Comparison of ENCODE assay signal across 9 mouse cellular contexts in the genomic region with DNA sequence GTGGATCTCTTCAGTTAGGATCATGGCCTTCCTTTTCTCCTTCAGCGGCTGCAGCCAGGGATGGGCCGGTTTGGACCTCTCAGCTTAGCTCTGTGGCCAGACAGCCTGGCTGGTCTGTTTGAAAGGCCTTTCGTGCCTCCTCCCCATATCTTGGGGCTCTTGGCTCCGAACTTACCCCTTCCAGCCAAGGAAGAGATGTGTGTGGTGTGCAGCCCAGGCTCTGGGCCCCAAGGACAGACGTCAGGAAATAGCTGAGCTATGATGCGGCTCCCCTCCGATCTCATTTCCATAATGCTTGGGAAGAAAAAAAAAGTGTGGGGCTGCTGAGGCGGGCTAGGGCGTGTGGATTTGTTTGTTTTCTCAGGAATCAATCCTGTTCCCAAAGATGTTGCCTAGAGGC.
A peak's percentile ranks its signal among the peaks of the same experiment; 100 is the strongest.
DNase-seq lines count a peak whose midpoint lies in the region; ATAC-seq and TF ChIP-seq lines count a peak whose summit lies in the region.
"Had no signal": no experiment of that assay in that cellular context is flagged by ENCODE, and none has a peak within 500 bp of the region (broad histone marks: within the 10 kb centered on the region; RNA-seq: fewer than 3 reads in every experiment).

No protein-coding gene starts in this region.

- DNase-seq in midbrain, embryonic 11.5 days (ENCODE audit: low spot score, missing footprints) = no peak
- no peak for DNase-seq in midbrain, embryonic 14.5 days
- peak; percentile 90 for DNase-seq in gastrocnemius, adult 2 months
- DNase-seq in skeletal muscle tissue, adult 2 months (ENCODE audit: low read depth, low spot score) = peak; percentile 92
- DNase-seq in embryo, embryonic 10 days (ENCODE audit: low spot score) = no peak
- no peak for DNase-seq in spleen, postnatal 10 days (ENCODE audit: low spot score in 2 of 2)
- no peak for DNase-seq in liver, postnatal 0 days
- DNase-seq: liver, embryonic 13.5 days had no signal

- no peak overlapping the region for H3K4me3 ChIP-seq in midbrain, embryonic 11.5 days (ENCODE audit: low read depth, low read length)
- no peak overlapping the region for H3K4me3 ChIP-seq in midbrain, embryonic 14.5 days (replicated peaks; ENCODE audit: low read depth, low read length)
- peak overlapping the region; percentile 19; the same call in 1 of the 2 replicates for H3K4me3 ChIP-seq in gastrocnemius, adult 2 months
- no peak overlapping the region for H3K4me3 ChIP-seq in kidney, embryonic 14.5 days (ENCODE audit: low read length)
- H3K4me3 ChIP-seq in liver, postnatal 0 days (ENCODE audit: low read depth, low read length) = no peak overlapping the region
- H3K4me3 ChIP-seq: liver, embryonic 13.5 days had no signal

- H3K36me3 ChIP-seq in midbrain, embryonic 11.5 days (ENCODE audit: control insufficient read depth, insufficient read depth, low read length) = no peaks in the 10 kb centered on the region
- H3K36me3 ChIP-seq in midbrain, embryonic 14.5 days (ENCODE audit: control insufficient read depth, insufficient read depth, low read length) = no peaks in the 10 kb centered on the region
- no peaks in the 10 kb centered on the region for H3K36me3 ChIP-seq in kidney, embryonic 14.5 days (ENCODE audit: control insufficient read depth, insufficient read depth, low read length)
- H3K36me3 ChIP-seq in liver, postnatal 0 days (replicated peaks; ENCODE audit: insufficient read depth, low read length) = no peaks in the 10 kb centered on the region
- H3K36me3 ChIP-seq: liver, embryonic 13.5 days had no signal

- H3K9ac ChIP-seq in midbrain, embryonic 11.5 days (ENCODE audit: low read length) = no peak overlapping the region
- no peak overlapping the region for H3K9ac ChIP-seq in midbrain, embryonic 14.5 days (replicated peaks; ENCODE audit: low read length)
- 0 out of 2 replicates have a peak overlapping the region, but pooled peaks have one; percentile 9 for H3K9ac ChIP-seq in kidney, embryonic 14.5 days (ENCODE audit: low read depth, low read length)
- no peak overlapping the region for H3K9ac ChIP-seq in liver, postnatal 0 days (replicated peaks)
- H3K9ac ChIP-seq: liver, embryonic 13.5 days had no signal

- TF ChIP-seq EP300 in liver, postnatal 0 days (IDR thresholded peaks at IDR 0.05; ENCODE audit: low read depth) = no peak

- intact Hi-C loops in gastrocnemius, adult 2 months (cut with DNase I) = loop anchor here (2.0 to 5.0 kb wide), 3 partner anchors 42 to 87 kb away; no protein-coding TSS in a partner anchor

- H3K9me3 ChIP-seq in midbrain, embryonic 11.5 days (ENCODE audit: control insufficient read depth, low read length) = no peaks in the 10 kb centered on the region
- H3K9me3 ChIP-seq in midbrain, embryonic 14.5 days (ENCODE audit: control insufficient read depth, low read length) = no peaks in the 10 kb centered on the region
- H3K9me3 ChIP-seq in kidney, embryonic 14.5 days (ENCODE audit: control insufficient read depth, low read length) = no peaks in the 10 kb centered on the region
- no peaks in the 10 kb centered on the region for H3K9me3 ChIP-seq in liver, postnatal 0 days (ENCODE audit: low read length)
- H3K9me3 ChIP-seq: liver, embryonic 13.5 days had no signal

- no peak overlapping the region for H3K27ac ChIP-seq in midbrain, embryonic 11.5 days (ENCODE audit: low read depth, low read length)
- no peak overlapping the region for H3K27ac ChIP-seq in midbrain, embryonic 14.5 days (replicated peaks; ENCODE audit: low read depth, low read length)
- peak overlapping the region; percentile 93 for H3K27ac ChIP-seq in gastrocnemius, adult 2 months
- no peak overlapping the region for H3K27ac ChIP-seq in kidney, embryonic 14.5 days (ENCODE audit: low read depth, low read length)
- H3K27ac ChIP-seq in liver, postnatal 0 days (ENCODE audit: low read depth) = no peak overlapping the region
- H3K27ac ChIP-seq: liver, embryonic 13.5 days had no signal

- no peaks in the 10 kb centered on the region for H3K27me3 ChIP-seq in midbrain, embryonic 11.5 days (ENCODE audit: control insufficient read depth, insufficient read depth, low read length)
- 0 out of 2 replicates have a peak, but pooled peaks cover 3% of the 10 kb centered on the region for H3K27me3 ChIP-seq in midbrain, embryonic 14.5 days (ENCODE audit: control insufficient read depth, insufficient read depth, low read length)
- H3K27me3 ChIP-seq in kidney, embryonic 14.5 days (ENCODE audit: control insufficient read depth, insufficient read depth, low read length) = no peaks in the 10 kb centered on the region; the same call in 1 of the 2 replicates
- no peaks in the 10 kb centered on the region for H3K27me3 ChIP-seq in liver, postnatal 0 days (ENCODE audit: insufficient read depth, low read length)
- H3K27me3 ChIP-seq: liver, embryonic 13.5 days had no signal

- ATAC-seq in midbrain, embryonic 11.5 days (ENCODE audit: low FRiP score) = peak; percentile 22; the same call in 1 of the 2 replicates
- ATAC-seq in midbrain, embryonic 14.5 days (ENCODE audit: low FRiP score, low TSS enrichment) = no peak
- 0 out of 2 replicates have a peak, but pooled peaks have one; percentile 42 for ATAC-seq in kidney, embryonic 14.5 days (ENCODE audit: low FRiP score, low TSS enrichment)
- no peak for ATAC-seq in liver, postnatal 0 days

- no peak for TF ChIP-seq CTCF in gastrocnemius, adult 2 months (IDR thresholded peaks at IDR 0.05)
- no peak for TF ChIP-seq CTCF in liver, postnatal 0 days (IDR thresholded peaks at IDR 0.05; ENCODE audit: low read depth)

- peaks cover 2% of the 10 kb centered on the region; the same call in 1 of the 2 replicates for H3K4me1 ChIP-seq in midbrain, embryonic 11.5 days (ENCODE audit: control insufficient read depth, insufficient read depth, low read length)
- peaks cover 6% of the 10 kb centered on the region; the same call in 1 of the 2 replicates for H3K4me1 ChIP-seq in midbrain, embryonic 14.5 days (ENCODE audit: control insufficient read depth, insufficient read depth, low read length)
- no peaks in the 10 kb centered on the region; the same call in none of the 2 replicates for H3K4me1 ChIP-seq in kidney, embryonic 14.5 days (ENCODE audit: control insufficient read depth, insufficient read depth, low read length)
- H3K4me1 ChIP-seq in liver, postnatal 0 days (ENCODE audit: insufficient read depth) = no peaks in the 10 kb centered on the region
- H3K4me1 ChIP-seq: liver, embryonic 13.5 days had no signal

- WGBS in midbrain, embryonic 11.5 days = 37% methylated on average over 9 of the region's 9 CpGs
- WGBS in midbrain, embryonic 14.5 days = 23% methylated on average over 8 of the region's 9 CpGs
- WGBS in kidney, embryonic 14.5 days = 47% methylated on average over 8 of the region's 9 CpGs
- WGBS in liver, postnatal 0 days (ENCODE audit: insufficient replicate concordance) = 47% methylated on average over 9 of the region's 9 CpGs

- no peak overlapping the region for H3K4me2 ChIP-seq in midbrain, embryonic 11.5 days
- no peak overlapping the region for H3K4me2 ChIP-seq in midbrain, embryonic 14.5 days (ENCODE audit: low read length)
- no peak overlapping the region for H3K4me2 ChIP-seq in kidney, embryonic 14.5 days (replicated peaks; ENCODE audit: low read depth, low read length)
- no peak overlapping the region for H3K4me2 ChIP-seq in liver, postnatal 0 days (ENCODE audit: low read depth, low read length)
- H3K4me2 ChIP-seq: liver, embryonic 13.5 days had no signal

Comparison
In these comparisons a context has a peak if more than half of its experiments do, and no peak if none do; other contexts are left out.
1. ATAC-seq: peak in midbrain, embryonic 11.5 days (single experiment) and kidney, embryonic 14.5 days (single experiment); none in midbrain, embryonic 14.5 days (single experiment) and liver, postnatal 0 days (single experiment).
2. DNase-seq: peak in gastrocnemius, adult 2 months (single experiment) and skeletal muscle tissue, adult 2 months (single experiment); none in midbrain, embryonic 11.5 days (single experiment), midbrain, embryonic 14.5 days (single experiment), embryo, embryonic 10 days (single experiment), spleen, postnatal 10 days (0 of 2) and liver, postnatal 0 days (single experiment).